Mouse (Mus musculus): ENCODE results near the gene Scnm1.

- TF ChIP-seq POLR2A (IDR thresholded peaks at IDR 0.05; ENCODE audit: low read depth, low read length) (no peak), CTCF (IDR thresholded peaks at IDR 0.05; ENCODE audit: extremely low read depth, insufficient read length, insufficient replicate concordance, low read depth, low read length) (no peak)
These were observed 30.4 kb upstream of the Scnm1 start for GRCm38 (mm10) chr3:95164256-95164550.

All from small intestine, adult 2 months (tissue).